Mouse (Mus musculus): ENCODE measurements around the gene Atn1. TPM values are rescaled to one million over a fixed set of nuclear protein-coding genes. Genes with fewer than 3 reads are reported as not detected.

Gene Atn1
- polyA plus RNA-seq, 1 experiment from 2014 or later, result 15.2 TPM

DNA sequence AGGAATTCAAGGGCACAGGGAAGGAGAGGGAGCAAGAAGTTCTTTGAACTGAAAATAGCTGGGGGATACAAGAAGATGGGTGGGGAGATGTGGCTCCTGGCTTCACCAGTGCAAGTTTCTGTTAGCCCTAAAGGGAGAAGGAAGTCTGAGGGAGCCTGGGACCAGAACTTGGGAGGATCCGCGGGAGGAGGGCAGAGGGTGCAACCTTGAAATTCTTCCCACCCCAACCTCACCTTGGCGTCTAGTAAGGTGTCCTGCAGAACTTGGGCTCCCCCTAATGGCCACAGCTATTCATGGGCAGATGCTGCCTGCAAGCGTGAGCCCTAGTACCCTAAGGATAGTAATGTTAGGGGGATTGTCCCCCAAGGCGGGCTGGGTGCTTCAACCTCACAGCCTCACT lies 2.9 kb upstream of the Atn1 start:
- Histone ChIP-seq H3K36me3 (replicated peaks) (no peaks in the 10 kb centered on the region), H3K27me3 (replicated peaks; ENCODE audit: low read depth, poor library complexity, severe bottlenecking) (peaks cover 24% of the 10 kb centered on the region; the same call in 1 of the 2 replicates), H3K4me3 (peak overlapping the region; percentile 81), H3K9me3 (no peaks in the 10 kb centered on the region), H3K4me1 (peaks cover 45% of the 10 kb centered on the region), H3K27ac (replicated peaks) (peak overlapping the region; percentile 98)
- 3% methylated on average over 5 of the region's 5 CpGs for WGBS
- peak; percentile 87 for DNase-seq (ENCODE audit: low spot score)

- Histone ChIP-seq H3K36me3 (replicated peaks) (no peaks in the 10 kb centered on the region), H3K9me3 (no peaks in the 10 kb centered on the region), H3K27ac (replicated peaks) (peak overlapping the region; percentile 98), H3K4me3 (peak overlapping the region; percentile 81), H3K27me3 (replicated peaks; ENCODE audit: low read depth, poor library complexity, severe bottlenecking) (peaks cover 19% of the 10 kb centered on the region; the same call in 1 of the 2 replicates), H3K4me1 (peaks cover 46% of the 10 kb centered on the region)
- DNase-seq (ENCODE audit: low spot score), result no peak
- 56% methylated on average over 2 of the region's 2 CpGs for WGBS
Measured at GRCm38 (mm10) chr6:124758849-124759232, 2.5 kb upstream of the Atn1 start.

GRCm38 (mm10) chr6:124757909-124758848 lies 1.9 kb upstream of the Atn1 start:
- Histone ChIP-seq H3K9me3 (no peaks in the 10 kb centered on the region), H3K36me3 (replicated peaks) (peaks cover 2% of the 10 kb centered on the region; the same call in 1 of the 2 replicates), H3K27ac (replicated peaks) (peak overlapping the region; percentile 98), H3K4me3 (peak overlapping the region; percentile 81), H3K4me1 (peaks cover 46% of the 10 kb centered on the region), H3K27me3 (replicated peaks; ENCODE audit: low read depth, poor library complexity, severe bottlenecking) (peaks cover 13% of the 10 kb centered on the region; the same call in 1 of the 2 replicates)
- 27% methylated on average over 5 of the region's 5 CpGs for WGBS
- peak; percentile 62 for DNase-seq (ENCODE audit: low spot score)

DNA sequence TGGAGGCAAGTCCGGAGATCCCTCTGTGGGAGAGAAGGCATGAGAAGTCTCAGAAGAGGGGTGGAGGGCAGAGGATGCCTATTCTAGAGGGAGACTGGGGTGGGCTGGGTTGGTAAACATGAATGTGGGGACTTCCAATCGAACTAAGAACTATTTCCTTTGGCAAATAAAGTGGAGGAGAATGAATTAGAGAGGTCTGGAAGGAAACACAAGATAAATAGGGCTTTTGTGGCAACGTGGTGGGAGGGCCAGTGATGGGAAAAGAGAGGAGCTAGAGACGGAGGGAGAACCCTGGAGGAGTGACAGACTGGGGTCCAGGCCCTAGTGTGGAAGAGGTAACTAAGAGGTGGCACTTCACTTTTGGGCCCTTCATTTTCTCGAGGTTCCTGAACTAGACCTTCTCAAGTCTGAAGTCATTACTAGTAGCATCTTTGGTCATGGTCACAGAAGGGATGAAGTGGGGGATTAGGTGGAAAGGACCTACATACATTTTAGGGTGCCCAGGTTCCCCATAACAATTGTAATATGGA lies 1.1 kb upstream of the Atn1 start:
- H3K9me3 ChIP-seq, result no peaks in the 10 kb centered on the region
- H3K27me3 ChIP-seq (replicated peaks; ENCODE audit: low read depth, poor library complexity, severe bottlenecking), result peaks cover 5% of the 10 kb centered on the region; the same call in 1 of the 2 replicates
- DNase-seq (ENCODE audit: low spot score), result no peak
- 3% methylated on average over 5 of the region's 5 CpGs for WGBS
- peaks cover 9% of the 10 kb centered on the region for H3K36me3 ChIP-seq (replicated peaks)
- peak overlapping the region; percentile 81 for H3K4me3 ChIP-seq
- peaks cover 46% of the 10 kb centered on the region for H3K4me1 ChIP-seq
- H3K27ac ChIP-seq (replicated peaks), result peak overlapping the region; percentile 98

DNA sequence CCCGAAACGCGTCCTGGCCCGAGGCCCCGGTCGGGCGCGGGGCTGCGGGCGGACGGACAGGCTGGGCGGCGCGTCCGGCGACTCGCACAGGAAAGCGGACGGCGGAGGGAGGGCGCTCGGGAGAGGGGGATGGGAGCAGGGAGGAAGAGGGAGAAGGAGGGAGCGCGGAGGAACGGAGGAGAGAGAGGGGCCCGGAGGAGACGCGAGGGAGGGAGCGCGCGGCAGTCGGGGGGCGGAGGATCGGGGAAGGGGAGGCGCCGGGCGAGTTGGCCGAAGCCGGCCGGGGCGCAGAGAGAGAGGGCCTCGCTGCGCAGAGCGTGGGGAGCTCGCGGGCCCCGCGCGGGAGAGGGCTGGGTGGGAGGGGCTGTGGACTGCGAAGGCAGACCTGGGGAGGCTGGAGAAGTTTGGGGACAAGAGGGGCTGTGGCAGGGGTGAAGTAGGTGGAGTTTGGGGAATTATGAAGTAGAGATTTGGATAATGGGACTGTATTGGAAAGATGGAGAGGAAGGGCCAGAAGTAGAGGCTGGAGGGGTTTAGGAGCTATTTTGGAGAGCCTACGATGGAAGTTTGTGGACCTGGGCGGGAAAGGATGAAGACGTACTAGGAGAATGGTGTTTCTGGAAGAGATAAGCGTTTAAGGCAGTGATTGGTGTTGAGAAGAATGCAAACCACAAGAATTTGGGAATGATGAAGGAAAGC lies 477 bp upstream of the Atn1 start:
- H3K27ac ChIP-seq (replicated peaks), result peak overlapping the region; percentile 98
- no peaks in the 10 kb centered on the region; the same call in 1 of the 2 replicates for H3K27me3 ChIP-seq (replicated peaks; ENCODE audit: low read depth, poor library complexity, severe bottlenecking)
- peaks cover 15% of the 10 kb centered on the region for H3K36me3 ChIP-seq (replicated peaks)
- no peaks in the 10 kb centered on the region for H3K9me3 ChIP-seq
- peak; percentile 91 for DNase-seq (ENCODE audit: low spot score)
- under 1% methylated on average over 54 of the region's 54 CpGs for WGBS
- H3K4me3 ChIP-seq, result peak overlapping the region; percentile 81
- H3K4me1 ChIP-seq, result peaks cover 46% of the 10 kb centered on the region

GRCm38 (mm10) chr6:124755306-124755705 lies 1.0 kb downstream of the Atn1 start:
- no peak for DNase-seq (ENCODE audit: low spot score)
- WGBS, result 4% methylated on average over 3 of the region's 3 CpGs
- peaks cover 46% of the 10 kb centered on the region for H3K4me1 ChIP-seq

DNA sequence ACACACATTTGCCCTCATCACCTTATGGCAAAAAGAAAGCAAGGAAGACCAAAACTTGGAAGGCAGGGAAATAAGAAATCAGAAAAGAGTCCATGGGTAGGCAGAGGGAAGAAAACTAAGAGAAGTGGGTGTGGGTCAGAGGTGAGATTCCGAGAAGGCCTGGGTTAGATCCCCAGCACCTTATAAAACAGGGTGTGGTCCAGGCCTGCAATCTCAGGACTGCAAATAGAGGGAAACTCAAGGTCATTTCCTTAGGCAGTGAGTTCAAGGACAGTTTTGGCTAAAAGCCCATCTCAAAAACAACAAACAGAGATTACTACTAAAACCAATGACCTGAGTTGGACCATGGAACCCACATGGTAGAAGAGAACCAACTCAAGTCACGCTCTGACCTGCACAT lies 2.5 kb downstream of the Atn1 start:
- Histone ChIP-seq H3K4me1 (peaks cover 39% of the 10 kb centered on the region), H3K27me3 (replicated peaks; ENCODE audit: low read depth, poor library complexity, severe bottlenecking) (no peaks in the 10 kb centered on the region), H3K27ac (replicated peaks) (no peak overlapping the region), H3K36me3 (replicated peaks) (peaks cover 38% of the 10 kb centered on the region), H3K4me3 (no peak overlapping the region), H3K9me3 (no peaks in the 10 kb centered on the region)
- DNase-seq (ENCODE audit: low spot score), result no peak
- WGBS, result 88% methylated on average over 2 of the region's 2 CpGs

More at GRCm38 (mm10) chr6:124755306-124755705, 1.0 kb downstream of the Atn1 start:
- Histone ChIP-seq H3K27me3 (replicated peaks; ENCODE audit: low read depth, poor library complexity, severe bottlenecking) (no peaks in the 10 kb centered on the region), H3K36me3 (replicated peaks) (peaks cover 25% of the 10 kb centered on the region), H3K4me3 (peak overlapping the region; percentile 81), H3K9me3 (no peaks in the 10 kb centered on the region), H3K27ac (replicated peaks) (peak overlapping the region; percentile 98)

GRCm38 (mm10) chr6:124750405-124750804 lies 5.9 kb downstream of the Atn1 start:
- no peaks in the 10 kb centered on the region for H3K9me3 ChIP-seq
- peaks cover 66% of the 10 kb centered on the region for H3K36me3 ChIP-seq (replicated peaks)
- no peaks in the 10 kb centered on the region for H3K27me3 ChIP-seq (replicated peaks; ENCODE audit: low read depth, poor library complexity, severe bottlenecking)
- H3K4me3 ChIP-seq, result no peak overlapping the region
- no peak for DNase-seq (ENCODE audit: low spot score)
- 87% methylated on average over 8 of the region's 8 CpGs for WGBS
- H3K4me1 ChIP-seq, result peaks cover 33% of the 10 kb centered on the region
- no peak overlapping the region for H3K27ac ChIP-seq (replicated peaks)

DNA sequence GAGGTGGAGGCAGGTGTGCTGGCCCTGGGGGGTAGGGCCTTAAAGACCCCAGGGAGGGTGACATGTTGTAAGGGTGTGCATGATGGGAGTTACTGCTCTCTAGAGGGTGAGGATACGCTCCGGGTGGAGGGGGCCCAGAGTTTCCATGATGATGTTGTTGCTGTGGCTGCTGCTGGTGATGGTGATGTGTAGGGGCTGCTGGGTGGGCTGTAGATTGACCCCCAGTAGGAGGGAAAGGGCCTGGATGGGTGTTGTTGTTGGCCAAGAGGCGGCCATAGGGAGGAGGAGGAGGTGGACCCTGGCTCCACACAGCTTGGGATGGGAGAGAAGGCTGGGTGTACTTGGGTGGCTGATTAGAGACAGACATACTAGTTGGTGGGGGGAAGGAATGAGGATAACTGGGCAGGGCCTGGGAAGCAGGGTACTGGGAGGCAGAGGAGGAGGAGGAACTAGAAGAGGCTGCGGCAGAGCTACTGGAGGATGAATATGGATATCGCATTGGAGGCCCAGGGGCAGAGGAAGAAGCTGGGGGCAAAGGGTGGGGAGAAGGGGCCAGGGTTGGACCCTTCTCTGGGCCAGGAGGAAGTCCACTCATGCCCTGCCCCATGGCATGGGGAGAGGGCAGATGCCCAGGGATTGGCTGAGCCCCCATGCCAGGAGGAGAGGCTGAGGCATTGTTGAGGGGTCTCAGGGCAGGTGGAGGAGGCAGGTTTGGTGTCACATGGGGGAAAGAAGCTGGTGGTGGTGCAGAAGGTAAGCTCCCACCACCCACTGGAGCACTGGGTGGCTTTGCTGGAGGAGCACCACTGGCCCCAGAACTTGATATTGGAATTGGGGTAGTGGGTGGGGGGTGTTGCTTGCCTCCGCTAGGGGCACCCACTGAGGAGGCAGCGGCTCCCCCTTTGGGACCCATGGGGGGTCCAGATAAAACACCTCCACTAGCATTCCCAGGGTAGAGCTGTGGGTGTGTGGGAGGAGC lies 9.4 kb downstream of the Atn1 start:
- H3K4me1 ChIP-seq, result peaks cover 37% of the 10 kb centered on the region
- H3K27me3 ChIP-seq (replicated peaks; ENCODE audit: low read depth, poor library complexity, severe bottlenecking), result no peaks in the 10 kb centered on the region
- 88% methylated on average over 7 of the region's 7 CpGs for WGBS
- DNase-seq (ENCODE audit: low spot score), result no peak
- no peaks in the 10 kb centered on the region for H3K9me3 ChIP-seq
- H3K27ac ChIP-seq (replicated peaks), result peak overlapping the region; percentile 94
- peak overlapping the region; percentile 65 for H3K4me3 ChIP-seq
- peaks cover 86% of the 10 kb centered on the region for H3K36me3 ChIP-seq (replicated peaks)

DNA sequence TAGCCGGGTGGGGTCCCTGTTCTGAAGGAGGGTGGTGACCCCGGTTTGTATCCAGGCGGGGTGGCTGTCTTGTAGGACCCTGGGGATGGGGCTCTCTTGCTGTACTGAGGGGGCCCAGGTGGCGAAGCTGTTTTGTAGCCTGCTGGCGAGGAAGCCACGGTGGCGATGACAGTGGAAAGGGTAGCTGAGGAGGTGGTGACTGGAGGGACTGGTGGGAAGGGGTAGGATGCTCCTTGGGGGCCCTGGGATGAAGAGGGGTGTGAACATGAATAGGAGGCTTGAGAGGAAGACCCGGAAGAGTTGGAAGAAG lies 10.1 kb downstream of the Atn1 start:
- Histone ChIP-seq H3K9me3 (no peaks in the 10 kb centered on the region), H3K36me3 (replicated peaks) (peaks cover 81% of the 10 kb centered on the region), H3K4me1 (peaks cover 42% of the 10 kb centered on the region), H3K4me3 (peak overlapping the region; percentile 65), H3K27ac (replicated peaks) (peak overlapping the region; percentile 94), H3K27me3 (replicated peaks; ENCODE audit: low read depth, poor library complexity, severe bottlenecking) (no peaks in the 10 kb centered on the region)
- 19% methylated on average over 8 of the region's 8 CpGs for WGBS
- no peak for DNase-seq (ENCODE audit: low spot score)

- WGBS, result 1% methylated on average over 85 of the region's 85 CpGs
- H3K4me3 ChIP-seq, result peak overlapping the region; percentile 65
- H3K4me1 ChIP-seq, result peaks cover 44% of the 10 kb centered on the region
- peak overlapping the region; percentile 94 for H3K27ac ChIP-seq (replicated peaks)
- peaks cover 75% of the 10 kb centered on the region for H3K36me3 ChIP-seq (replicated peaks)
- peak; percentile 97 for DNase-seq (ENCODE audit: low spot score)
- no peaks in the 10 kb centered on the region for H3K27me3 ChIP-seq (replicated peaks; ENCODE audit: low read depth, poor library complexity, severe bottlenecking)
- H3K9me3 ChIP-seq, result no peaks in the 10 kb centered on the region
Measured at GRCm38 (mm10) chr6:124745490-124746295, 10.6 kb downstream of the Atn1 start.

All from embryonic facial prominence, embryonic 10.5 days (tissue).